Mouse (Mus musculus) urinary bladder, postnatal 36 days (tissue): ENCODE results near the gene 2410141K09Rik.
"Not testable (repeated sequence)": the region's sequence is repeated elsewhere in the genome, so short reads cannot be mapped to it uniquely, and the experiment has no call there.

Source experiments
- DNase-seq, 2 experiments: peaks; one replicate each; pipeline ENCODE4 v3.0.0; 2022; ENCODE audit warnings: low spot score in 2 of 2, mixed read lengths in 1 of 2

2410141K09Rik gene

DNA sequence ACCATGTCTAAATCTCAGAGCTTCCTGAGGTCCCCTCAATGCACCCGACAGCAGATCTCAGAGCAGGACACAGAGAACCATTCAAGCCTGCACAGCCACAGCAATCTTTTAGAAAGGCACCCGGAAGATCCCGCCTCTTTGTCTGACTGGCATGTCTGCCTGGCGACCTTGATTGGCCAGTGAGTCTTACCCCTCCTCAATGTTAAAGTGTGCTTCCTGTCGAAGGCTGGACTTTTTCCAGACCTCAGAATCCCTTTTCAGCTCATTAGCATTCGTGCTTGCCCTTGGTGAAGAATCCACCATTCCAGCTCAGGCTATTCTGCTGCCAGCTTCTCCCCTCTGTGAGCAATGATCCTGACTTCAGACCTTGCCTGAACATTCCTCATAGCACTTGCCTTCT is at the start of gene 2410141K09Rik:
Gene 2410141K09Rik (minus strand): TSS at position 101 of the 400 bp plus-strand sequence.
- DNase-seq = not testable (repeated sequence)

DNA sequence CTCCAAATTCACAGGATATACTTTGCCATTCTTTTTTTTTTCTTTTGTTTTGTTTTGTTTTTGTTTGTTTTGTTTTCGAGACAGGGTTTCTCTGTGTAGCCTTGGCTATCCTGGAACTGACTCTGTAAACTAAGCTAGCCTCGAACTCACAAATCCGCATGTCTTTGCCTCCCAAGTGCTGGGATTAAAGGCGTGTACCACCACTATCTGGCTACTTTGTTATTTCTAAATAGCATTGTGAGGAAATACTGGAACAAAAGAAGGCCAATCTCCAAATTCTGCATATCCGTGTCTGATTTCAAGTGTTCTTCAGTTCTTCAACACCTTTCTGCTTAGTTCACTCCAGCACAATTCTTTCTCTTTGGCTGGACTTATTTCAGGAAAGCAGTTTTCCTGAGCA is 14.1 kb downstream of the 2410141K09Rik start:
- not testable (repeated sequence) for DNase-seq

DNA sequence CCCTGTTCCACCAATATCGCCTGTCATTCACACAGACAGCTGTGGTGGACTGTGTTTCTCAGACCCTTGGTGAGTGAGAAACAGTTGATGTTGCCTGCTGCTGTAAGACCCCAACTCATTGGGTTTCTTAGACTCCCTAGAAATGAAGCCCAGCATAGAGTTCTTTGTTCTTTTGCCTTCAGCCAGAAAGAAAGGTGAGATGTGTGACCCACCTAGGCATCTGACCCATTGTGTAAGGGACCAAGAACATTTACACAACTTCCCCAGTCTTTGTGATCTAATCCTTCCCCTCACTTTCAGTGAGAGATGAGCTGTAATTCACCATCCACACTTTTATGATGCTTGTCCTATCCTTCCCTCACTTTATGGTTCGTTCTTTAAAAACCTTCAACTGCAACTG is 26.0 kb downstream of the 2410141K09Rik start:
- not testable (repeated sequence) for DNase-seq
